Mouse (Mus musculus) lung, postnatal 0 days (tissue): ENCODE results near the gene Kynu.

Experiments
- CTCF ChIP-seq: IDR thresholded peaks from 2 replicates; pipeline ENCODE4 v1.5.1; 2016; ENCODE audit warnings: antibody characterized with exemption, mild to moderate bottlenecking
- EP300 ChIP-seq: IDR thresholded peaks from 2 replicates; pipeline ENCODE4 v1.6.1; 2016; ENCODE audit warnings: antibody characterized with exemption, mild to moderate bottlenecking, control low read depth

GRCm38 (mm10) chr2:43592001-43592704 is 37.0 kb downstream of the Kynu start:
- TF ChIP-seq EP300: no peak
- TF ChIP-seq CTCF: no peak
